Mouse (Mus musculus): Measurements from ENCODE around the gene Pear1.

The Pear1 gene

GRCm38 (mm10) chr3:87809322-87809962 is 14.7 kb downstream of the Pear1 start:
- no peak for DNase-seq (ENCODE audit: low spot score in 2 of 2)

- no peak for DNase-seq (ENCODE audit: low spot score in 2 of 2)
Observed at GRCm38 (mm10) chr3:87804038-87804677, 19.9 kb downstream of the Pear1 start.

DNA sequence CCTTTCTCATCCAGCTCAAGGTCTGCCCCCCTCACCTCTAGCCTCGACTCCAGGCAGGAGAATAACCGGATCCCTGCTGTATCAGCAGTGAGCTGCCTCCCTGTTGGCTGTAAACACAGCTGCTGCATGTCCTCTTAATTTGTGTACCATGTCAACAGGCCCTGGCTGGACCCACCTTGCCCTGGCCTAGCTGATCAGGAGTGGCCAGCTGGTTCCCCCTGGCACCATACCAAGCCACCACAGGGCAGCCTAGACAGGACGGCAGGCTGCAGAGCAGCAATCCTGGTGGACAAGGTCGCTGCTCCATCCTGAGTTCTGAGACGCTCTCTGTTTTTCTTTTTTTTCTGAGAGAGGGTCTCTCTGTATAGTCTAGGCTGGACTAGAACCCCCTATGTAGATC is 22.4 kb downstream of the Pear1 start:
- DNase-seq (ENCODE audit: low spot score in 2 of 2) = no peak

GRCm38 (mm10) chr3:87796736-87797334 is 27.3 kb downstream of the Pear1 start, which contains the start of gene Insrr:
TSS of gene Insrr (plus strand) at chr3:87796951.
- peak; percentile 24 to 27 for DNase-seq (ENCODE audit: low spot score in 2 of 2)

GRCm38 (mm10) chr3:87795336-87796277 is 28.5 kb downstream of the Pear1 start:
- DNase-seq (ENCODE audit: low spot score in 2 of 2) = peak in 1 of 2 experiments; percentile 48

- DNase-seq (ENCODE audit: low spot score in 2 of 2) = no peak
Observed at GRCm38 (mm10) chr3:87794922-87795325, 29.2 kb downstream of the Pear1 start, which contains the start of gene Ntrk1. TSS of gene Ntrk1 (minus strand) at chr3:87795162.

GRCm38 (mm10) chr3:87789768-87790167 is 34.3 kb downstream of the Pear1 start:
- DNase-seq (ENCODE audit: low spot score in 2 of 2) = no peak

GRCm38 (mm10) chr3:87789248-87789647 is 34.9 kb downstream of the Pear1 start:
- DNase-seq (ENCODE audit: low spot score in 2 of 2) = no peak

DNA sequence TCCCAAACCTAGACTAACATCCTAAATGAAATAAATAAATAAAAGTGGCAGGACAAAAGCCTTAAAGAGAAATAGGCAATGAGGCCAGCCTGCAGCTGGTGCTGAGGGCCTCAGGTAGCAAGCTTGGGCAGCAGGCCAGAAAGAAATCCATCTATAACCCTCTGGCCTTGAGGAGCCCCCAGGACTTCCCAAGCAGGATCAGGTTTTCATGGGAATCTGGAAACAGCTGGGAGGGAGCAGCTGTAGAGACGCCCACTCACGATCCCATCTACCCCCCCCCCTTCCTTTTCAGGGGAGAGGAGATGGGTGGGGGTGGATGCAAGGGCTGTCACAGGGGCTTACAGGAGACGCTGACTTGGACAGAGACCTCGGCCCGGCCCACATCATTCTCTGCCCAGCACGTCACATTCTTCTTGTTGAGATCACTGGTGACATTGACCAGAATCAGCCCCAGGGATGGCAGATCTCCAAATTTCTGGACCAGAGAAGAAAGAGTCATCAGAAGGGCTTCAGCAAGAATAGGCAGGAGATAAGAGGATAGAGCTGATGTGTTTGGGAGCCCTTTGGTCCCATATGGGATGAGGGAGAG is 38.4 kb downstream of the Pear1 start:
- no peak for DNase-seq (ENCODE audit: low spot score in 2 of 2)

DNA sequence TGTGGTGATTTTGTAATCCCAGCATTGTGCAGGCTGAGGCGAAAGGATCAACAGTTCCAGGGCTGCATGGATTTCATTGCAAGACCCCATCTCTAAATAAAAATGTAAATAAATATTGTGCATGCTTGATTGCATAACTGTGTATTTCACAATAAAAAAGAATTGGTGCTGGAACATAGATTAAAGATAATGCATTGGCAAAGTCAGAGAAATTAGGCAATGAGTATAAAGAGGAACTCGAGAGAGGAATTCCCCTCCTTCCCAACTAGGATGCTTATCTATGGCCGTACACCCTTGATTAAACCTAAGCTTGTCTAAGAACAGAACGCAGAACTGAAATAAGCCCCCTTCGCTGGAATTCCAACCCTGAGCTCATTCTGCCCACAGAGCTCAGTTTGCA is 39.0 kb downstream of the Pear1 start:
- DNase-seq (ENCODE audit: low spot score in 2 of 2) = no peak

GRCm38 (mm10) chr3:87783282-87784023 is 40.7 kb downstream of the Pear1 start:
- no peak for DNase-seq (ENCODE audit: low spot score in 2 of 2)

- DNase-seq (ENCODE audit: low spot score in 2 of 2) = no peak
Observed at GRCm38 (mm10) chr3:87779086-87779485, 45.0 kb downstream of the Pear1 start.

- DNase-seq (ENCODE audit: low spot score in 2 of 2) = no peak
Observed at GRCm38 (mm10) chr3:87778283-87778682, 45.8 kb downstream of the Pear1 start.

DNA sequence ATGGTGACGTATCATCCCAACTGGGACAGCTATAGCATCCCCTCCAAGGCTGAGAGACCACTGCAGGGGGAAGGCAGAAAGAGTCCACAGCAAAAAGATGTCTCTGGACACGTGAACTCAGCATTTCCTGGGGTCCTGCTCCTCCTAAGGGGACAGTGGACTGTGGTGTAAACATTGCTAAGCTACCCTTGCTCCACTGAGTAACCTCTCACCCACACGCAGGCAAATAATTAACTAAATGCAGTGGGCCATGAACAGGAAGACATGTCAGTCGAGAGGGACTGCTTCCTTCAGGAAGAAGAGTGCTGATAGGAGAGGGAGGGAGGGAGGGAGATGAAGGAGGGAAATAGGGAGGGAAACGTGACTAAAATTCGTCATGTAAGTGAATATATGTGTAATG is 53.0 kb downstream of the Pear1 start:
- no peak for DNase-seq (ENCODE audit: low spot score in 2 of 2)

- DNase-seq (ENCODE audit: low spot score in 2 of 2) = peak in 1 of 2 experiments; percentile 47
Observed at GRCm38 (mm10) chr3:87770280-87770679, 53.8 kb downstream of the Pear1 start.

DNA sequence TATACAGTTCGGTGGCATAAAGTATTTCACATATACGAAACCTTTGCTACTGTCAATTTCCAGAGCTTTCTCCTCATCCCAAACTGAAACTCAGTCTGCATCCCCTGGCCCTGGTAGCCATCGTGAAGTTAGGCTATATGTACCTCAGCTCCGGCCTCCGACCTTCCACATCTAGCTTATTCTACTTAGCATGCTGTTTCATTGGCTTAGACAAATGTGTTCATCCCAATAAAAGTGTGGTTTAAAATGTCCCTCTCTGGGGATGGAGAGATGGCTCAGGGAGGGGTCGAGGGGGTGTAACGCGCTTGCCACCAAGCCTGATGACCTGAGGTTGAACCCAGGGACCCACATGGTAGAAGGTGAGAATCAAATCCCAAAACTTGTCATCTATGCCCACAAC is 54.6 kb downstream of the Pear1 start:
- DNase-seq (ENCODE audit: low spot score in 2 of 2) = no peak

DNA sequence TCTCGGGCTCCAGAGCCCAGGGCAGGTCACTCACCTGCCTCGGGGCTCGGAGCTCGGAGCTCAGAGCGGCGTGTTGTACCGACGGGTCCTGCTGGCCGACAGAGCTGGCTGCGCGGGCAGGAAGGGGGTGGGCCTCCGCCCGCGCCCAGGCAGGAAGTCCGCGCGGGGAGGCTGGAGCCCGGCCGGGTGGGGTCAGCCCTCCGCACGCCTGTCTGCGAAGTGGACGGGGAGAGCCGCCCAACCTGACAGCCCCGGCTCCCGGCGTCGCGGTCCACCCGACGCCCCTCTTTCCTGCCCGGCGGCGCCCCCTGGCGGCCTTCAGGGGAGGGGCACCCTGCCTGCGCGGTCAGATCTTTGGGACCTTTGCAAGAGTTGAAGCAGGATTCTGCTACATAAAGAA is 55.3 kb downstream of the Pear1 start:
- DNase-seq (ENCODE audit: low spot score in 2 of 2) = peak; percentile 90 to 91

GRCm38 (mm10) chr3:87768431-87768830 is 55.7 kb downstream of the Pear1 start:
- no peak for DNase-seq (ENCODE audit: low spot score in 2 of 2)

GRCm38 (mm10) chr3:87767764-87768163 is 56.3 kb downstream of the Pear1 start:
- peak; percentile 59 to 75 for DNase-seq (ENCODE audit: low spot score in 2 of 2)

- no peak for DNase-seq (ENCODE audit: low spot score in 2 of 2)
Observed at GRCm38 (mm10) chr3:87766284-87766667, 57.8 kb downstream of the Pear1 start.

Data from heart, adult 9 months (tissue).